Mouse (Mus musculus): ENCODE results near the gene Msln.

DNA sequence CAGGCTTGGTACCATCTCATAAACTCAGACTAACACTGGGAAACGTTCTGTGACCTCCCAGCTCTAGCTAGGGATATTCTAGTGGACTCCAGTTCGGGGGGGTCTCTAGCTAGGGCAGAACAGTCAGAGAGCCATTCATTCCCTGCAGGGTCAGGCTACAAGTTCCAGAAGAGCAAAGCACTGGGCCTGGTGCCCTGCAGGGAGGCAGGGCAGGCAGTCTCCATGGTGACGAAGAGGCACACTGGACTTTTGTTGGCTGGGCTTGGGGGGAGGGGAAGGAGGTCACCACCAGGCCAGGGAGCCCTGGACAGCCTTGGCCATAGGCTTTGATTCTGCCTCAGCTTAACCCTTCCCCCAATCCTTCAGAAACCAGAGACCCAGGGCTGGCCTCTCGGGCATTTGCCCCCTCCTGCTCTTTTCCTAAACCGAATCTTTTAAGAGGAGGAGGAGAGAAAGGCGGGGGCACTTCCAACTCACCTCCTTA is 41.5 kb upstream of the Msln start, which contains the start of gene AC134908.4:
- TF ChIP-seq CTCF (IDR thresholded peaks at IDR 0.05; ENCODE audit: extremely low read depth, insufficient read depth, insufficient read length, insufficient replicate concordance) (no peak), POLR2A (IDR thresholded peaks at IDR 0.05; ENCODE audit: low read depth, low read length) (no peak)
